Mouse (Mus musculus) embryonic stem cell, embryonic (primary cell): Measurements from ENCODE around the gene Zfp652.

Source experiments
- CTCF ChIA-PET, 4 experiments: fragments of 300-600 bp in 2 of 4; fragments of 350-600 bp in 2 of 4; sonication (Branson Sonifier 250); formaldehyde crosslinking; loops; one replicate each; lab custom pipeline; 2022; ENCODE audit warnings: inconsistent platforms in 2 of 4; lab: Charles Lee
- POLR2A ChIA-PET, 4 experiments: fragments of 300-600 bp in 2 of 4; fragments of 350-600 bp in 2 of 4; sonication (Branson Sonifier 250); formaldehyde crosslinking; loops; one replicate each; lab custom pipeline; 2022; ENCODE audit warnings: antibody characterized with exemption in 4 of 4, inconsistent platforms in 1 of 4; lab: Charles Lee

The Zfp652 gene

DNA sequence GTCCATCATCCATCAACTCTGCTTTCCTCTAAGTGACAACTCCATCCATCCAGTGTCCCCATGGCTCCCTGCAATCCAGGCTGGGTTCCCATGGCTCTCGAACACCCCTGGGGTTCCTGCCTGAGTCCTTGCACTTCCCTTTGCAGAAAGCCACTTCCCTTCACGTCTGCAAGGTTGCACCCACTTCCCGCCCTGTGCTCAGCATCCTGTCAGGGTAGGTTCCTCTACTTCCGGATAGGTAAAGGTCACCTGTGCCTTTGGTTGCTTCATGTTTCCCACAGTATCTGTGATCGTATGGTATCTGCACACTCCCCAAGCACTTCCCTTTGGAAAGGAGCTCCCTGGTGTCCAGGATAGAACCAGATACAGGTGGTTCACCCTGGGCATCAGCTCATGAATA is 92.5 kb downstream of the Zfp652 start:
- CTCF ChIA-PET: interaction anchor here in 3 of 4 experiments (0.6 to 1.6 kb wide), 11 partner anchors 11 to 451 kb away, joined by 3 to 8 read pairs (median 3); no protein-coding TSS in a partner anchor

DNA sequence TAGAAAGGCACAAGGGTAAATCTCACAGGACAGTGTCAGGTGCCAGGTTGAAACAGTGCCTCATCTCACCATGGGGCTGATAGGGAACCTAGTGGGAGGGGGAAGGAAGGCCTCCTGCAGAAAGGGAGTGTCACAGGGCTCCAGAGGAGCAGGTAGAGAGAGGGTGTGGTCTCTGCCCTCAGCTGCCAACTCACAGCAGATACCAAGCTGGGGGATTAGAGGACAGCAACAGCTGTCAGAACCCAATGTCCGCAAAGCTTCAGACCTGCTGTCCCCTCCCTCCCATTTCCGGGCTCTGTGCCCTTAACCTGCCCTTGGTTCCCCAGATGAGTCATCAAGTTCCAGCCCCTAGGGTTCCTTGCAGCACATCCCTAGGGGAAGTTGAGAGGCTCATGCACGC is 93.1 kb downstream of the Zfp652 start:
- POLR2A ChIA-PET: interaction anchor here in 3 of 4 experiments (0.5 to 2.3 kb wide), 29 partner anchors 9 to 229 kb away, joined by 3 to 10 read pairs (median 4); partner anchors contain the start of genes Phospho1 (in 2 of the 3), Igf2bp1 (in 1 of the 3) and Snf8 (in 1 of the 3)
- CTCF ChIA-PET: interaction anchor here in 2 of 4 experiments (0.6 to 1.6 kb wide), 8 partner anchors 19 to 451 kb away, joined by 3 to 8 read pairs (median 4); no protein-coding TSS in a partner anchor

More for the DNA sequence above, 92.5 kb downstream of the Zfp652 start:
- POLR2A ChIA-PET: interaction anchor here in 3 of 4 experiments (0.5 to 2.3 kb wide), 33 partner anchors 8 to 607 kb away, joined by 3 to 10 read pairs (median 4); partner anchors contain the start of genes Phospho1 (in 2 of the 3), Igf2bp1 (in 1 of the 3) and Snf8 (in 1 of the 3)

DNA sequence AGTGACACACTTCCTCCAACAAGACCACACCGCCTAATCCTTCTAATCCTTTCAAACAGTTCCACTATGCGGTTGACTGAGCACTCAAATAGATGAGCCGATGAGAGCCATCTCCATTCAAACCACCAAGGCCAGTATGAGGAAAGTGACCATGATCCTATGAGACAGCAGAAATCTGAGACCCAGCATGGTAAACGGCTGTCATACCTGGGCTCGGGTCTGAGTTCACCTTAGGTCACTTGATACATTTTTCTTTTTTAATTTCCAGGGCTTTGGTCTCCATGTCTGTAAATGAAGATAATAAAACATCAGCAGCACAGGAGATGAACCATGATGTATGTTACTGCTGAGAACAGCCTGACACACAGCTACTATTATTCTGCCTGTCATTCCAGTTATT is 95.4 kb downstream of the Zfp652 start:
- CTCF ChIA-PET: interaction anchor here in 2 of 4 experiments (0.5 to 1.2 kb wide), 2 partner anchors 20 to 677 kb away, joined by 3 to 5 read pairs; no protein-coding TSS in a partner anchor
- POLR2A ChIA-PET: interaction anchor here in 3 of 4 experiments (1.2 to 1.4 kb wide), 3 partner anchors 16 to 17 kb away, joined by 3 to 6 read pairs (median 4); partner anchors contain the start of gene Phospho1 (in 3 of the 3)

DNA sequence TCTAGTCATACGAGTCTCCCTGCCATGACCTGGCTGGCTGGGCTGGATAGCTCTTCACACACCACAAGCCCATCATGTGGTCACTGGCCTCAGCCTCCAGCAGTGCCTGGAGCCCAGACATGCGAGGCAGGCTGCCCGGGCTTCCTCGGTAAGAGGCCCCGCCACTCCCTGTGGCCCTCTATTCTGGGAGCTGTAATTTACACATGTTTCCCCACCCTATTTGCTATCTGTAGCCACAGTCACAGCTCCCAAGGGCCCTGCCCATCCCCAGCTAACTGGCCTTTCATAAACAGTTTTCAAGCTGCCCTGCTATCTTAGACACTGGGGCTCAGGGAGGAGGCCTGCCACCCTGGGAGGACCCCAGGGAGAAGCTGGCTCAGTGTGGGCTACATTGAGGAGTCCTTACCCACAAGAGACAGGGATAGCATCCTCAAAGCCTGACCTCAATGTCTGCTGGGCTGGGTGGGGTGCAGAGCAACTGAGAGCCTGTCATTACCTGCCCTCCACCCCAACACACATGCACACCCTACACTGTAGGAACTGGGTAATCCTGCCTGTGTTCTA is 96.1 kb downstream of the Zfp652 start:
- POLR2A ChIA-PET: interaction anchor here in 2 of 4 experiments (1.0 to 1.3 kb wide), 3 partner anchors 15 to 226 kb away, joined by 3 to 6 read pairs (median 4); partner anchors contain the start of genes Phospho1 (in 2 of the 2) and Snf8 (in 1 of the 2)
- CTCF ChIA-PET: interaction anchor here in 1 of 4 experiments (1.2 kb wide), 1 partner anchor 19 kb away, joined by 5 read pairs; no protein-coding TSS in a partner anchor

DNA sequence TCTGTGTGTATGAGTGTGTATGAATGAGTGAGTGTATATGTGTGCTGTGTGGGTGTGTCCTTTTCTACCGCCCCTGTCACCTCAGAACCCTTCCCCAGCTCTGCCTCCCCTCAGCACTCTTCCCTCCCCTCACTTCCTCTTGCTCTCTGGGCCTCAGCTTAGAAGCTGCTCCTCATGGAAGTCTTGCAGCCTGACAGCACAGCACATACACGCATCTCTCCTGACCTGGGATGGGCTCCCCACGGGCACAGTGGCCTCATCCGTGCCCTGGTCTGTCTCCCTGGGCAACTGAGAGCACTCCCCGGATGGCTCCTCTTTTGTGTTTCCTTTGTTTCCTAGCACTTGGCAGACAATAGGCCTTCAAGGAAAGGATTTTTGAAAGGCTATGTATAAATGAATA is 97.1 kb downstream of the Zfp652 start:
- CTCF ChIA-PET: no interaction called here
- POLR2A ChIA-PET: interaction anchor here in 2 of 4 experiments (1.2 to 5.2 kb wide), 3 partner anchors 13 to 171 kb away, joined by 4 to 34 read pairs (median 9); partner anchors contain the start of gene Phospho1 (in 1 of the 2)

DNA sequence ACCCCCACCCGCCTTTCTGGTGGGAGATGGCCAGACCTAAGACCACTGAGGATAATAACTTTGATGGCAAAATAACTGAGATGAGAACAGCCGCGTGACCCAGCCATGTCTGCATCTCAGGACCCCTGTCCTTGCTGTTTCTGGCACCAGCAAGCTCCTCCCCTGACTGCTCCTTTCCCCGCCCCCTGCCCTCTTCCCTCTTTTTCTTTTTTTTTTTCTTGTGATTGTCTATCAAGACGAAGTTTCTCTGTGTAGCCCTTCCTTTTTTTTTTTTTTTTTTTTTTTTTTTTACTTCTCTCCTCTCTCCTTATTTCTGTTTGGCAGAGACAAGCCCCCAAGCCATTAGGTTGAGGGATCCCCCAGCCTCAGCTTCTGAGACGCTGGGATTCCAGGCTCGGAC is 98.4 kb downstream of the Zfp652 start:
- ChIA-PET CTCF (interaction anchor here in 3 of 4 experiments (0.7 to 1.8 kb wide), 8 partner anchors 12 to 1350 kb away, joined by 3 to 9 read pairs (median 4); partner anchors contain the start of gene Atp5g1 (in 1 of the 3)), POLR2A (interaction anchor here (0.6 to 5.2 kb wide), 31 partner anchors 9 to 561 kb away, joined by 3 to 34 read pairs (median 4); partner anchors contain the start of genes Phospho1 (in 2 of the 4), Abi3 (in 1 of the 4), Atp5g1 (in 1 of the 4) and Kat7 (in 1 of the 4))

DNA sequence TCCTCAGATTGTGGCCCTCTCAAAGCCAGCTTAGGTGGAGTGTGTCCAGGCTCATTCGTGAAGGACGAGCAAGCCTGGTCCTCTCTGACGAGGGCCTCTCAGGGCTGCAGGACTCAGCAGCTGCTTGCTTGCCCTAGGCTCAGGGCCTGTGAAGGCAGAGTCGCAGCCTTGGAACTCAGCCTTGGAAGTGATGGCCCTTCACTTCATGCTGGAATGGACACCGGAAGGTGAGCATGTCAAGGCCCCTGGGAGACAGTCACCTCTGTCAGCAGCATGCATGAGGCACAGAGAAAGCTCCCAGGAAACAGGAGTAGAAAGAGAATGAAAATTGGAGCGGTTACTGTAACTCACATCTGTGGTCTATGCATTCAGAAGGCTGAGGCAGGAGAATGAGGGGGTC is 99.3 kb downstream of the Zfp652 start:
- CTCF ChIA-PET: interaction anchor here in 3 of 4 experiments (0.6 to 1.8 kb wide), 3 partner anchors 16 to 191 kb away, joined by 4 to 6 read pairs (median 6); no protein-coding TSS in a partner anchor
- POLR2A ChIA-PET: interaction anchor here in 2 of 4 experiments (0.5 to 5.2 kb wide), 10 partner anchors 9 to 502 kb away, joined by 3 to 34 read pairs (median 3); partner anchors contain the start of genes Phospho1 (in 2 of the 2) and Kat7 (in 1 of the 2)

DNA sequence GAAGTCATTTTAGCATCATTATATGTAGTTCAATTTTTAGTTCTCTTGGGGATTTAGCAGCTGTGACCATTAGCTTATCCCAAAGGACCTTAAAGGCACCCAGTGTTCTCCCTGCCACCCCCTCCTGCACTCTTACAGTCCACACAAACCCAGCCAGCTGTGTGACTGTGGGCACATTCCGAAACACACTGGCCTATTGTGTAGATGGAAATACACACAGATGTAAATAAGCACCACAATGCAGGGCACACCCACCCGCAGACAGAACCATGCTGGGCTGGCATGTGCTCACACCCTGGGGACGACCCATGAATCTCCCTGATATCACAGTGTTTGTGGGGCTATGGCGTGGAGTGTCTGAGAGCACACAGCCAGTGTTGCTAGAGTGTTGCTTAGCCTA is 99.8 kb downstream of the Zfp652 start:
- ChIA-PET CTCF (interaction anchor here in 3 of 4 experiments (0.6 to 1.8 kb wide), 3 partner anchors 15 to 191 kb away, joined by 4 to 6 read pairs (median 6); no protein-coding TSS in a partner anchor), POLR2A (interaction anchor here in 2 of 4 experiments (0.5 to 5.2 kb wide), 9 partner anchors 10 to 476 kb away, joined by 3 to 34 read pairs (median 3); partner anchors contain the start of gene Phospho1 (in 2 of the 2))

DNA sequence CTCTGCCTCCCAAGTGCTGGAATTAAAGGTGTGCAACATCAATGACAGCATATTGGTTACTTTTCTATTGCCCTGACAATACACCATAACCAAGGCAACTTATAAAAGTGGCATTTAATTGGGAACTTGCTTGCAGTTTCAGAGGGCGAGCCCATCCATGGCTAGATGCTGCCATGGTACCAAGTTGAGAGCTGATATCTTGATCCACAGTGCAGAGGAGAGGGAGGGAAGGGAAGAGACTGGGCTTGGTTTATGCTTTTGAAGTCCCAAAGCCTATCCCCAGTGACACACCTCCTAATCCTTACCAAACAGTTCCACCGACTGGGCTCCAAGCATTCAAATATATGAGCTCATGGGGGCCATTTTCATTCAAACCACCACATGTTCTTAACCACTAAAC is 101.6 kb downstream of the Zfp652 start:
- POLR2A ChIA-PET: interaction anchor here in 2 of 4 experiments (1.4 to 5.2 kb wide), 3 partner anchors 9 to 10 kb away, joined by 4 to 34 read pairs (median 10); partner anchors contain the start of gene Phospho1 (in 2 of the 2)
- CTCF ChIA-PET: no interaction called here

DNA sequence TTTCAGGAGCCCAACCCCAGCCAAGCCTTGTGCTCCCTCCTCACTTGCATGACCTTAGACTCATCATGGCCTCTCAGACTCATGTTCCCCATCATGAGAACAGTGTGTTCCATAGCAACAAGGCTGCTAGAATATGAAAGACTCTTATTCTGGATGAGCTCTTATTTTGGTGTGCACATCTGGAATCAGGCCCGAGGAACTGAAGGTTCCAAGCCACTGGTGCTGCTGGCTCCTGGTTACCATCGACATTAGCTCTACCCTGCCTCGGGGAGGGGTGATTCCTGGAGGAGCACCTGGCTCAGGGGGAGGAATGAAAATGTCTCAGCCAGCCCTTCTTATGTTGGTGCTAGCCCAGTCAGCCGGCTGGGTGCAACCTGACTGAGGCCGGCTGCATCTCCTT is 102.4 kb downstream of the Zfp652 start:
- POLR2A ChIA-PET: interaction anchor here in 2 of 4 experiments (1.0 to 2.3 kb wide), 4 partner anchors 9 to 10 kb away, joined by 3 to 10 read pairs (median 4); partner anchors contain the start of gene Phospho1 (in 2 of the 2)
- CTCF ChIA-PET: no interaction called here

DNA sequence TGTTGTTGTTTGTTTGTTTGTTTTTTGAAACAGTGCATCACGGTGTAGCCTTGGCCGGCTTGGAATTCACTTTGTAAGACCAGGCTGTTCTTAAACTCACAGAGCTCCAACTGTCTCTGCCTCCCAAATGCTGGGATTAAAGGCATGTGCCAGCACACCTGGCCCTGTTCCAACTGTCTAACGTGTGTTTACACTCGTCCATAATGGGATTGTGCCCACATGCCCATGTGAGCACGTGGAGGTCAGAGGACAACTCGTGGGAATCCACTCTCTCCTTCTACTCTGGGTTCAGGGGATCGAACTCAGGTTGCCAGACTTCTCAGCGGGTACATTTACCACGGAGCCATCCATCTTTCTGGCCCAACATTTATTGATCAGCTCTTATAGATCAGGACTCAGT is 102.9 kb downstream of the Zfp652 start:
- CTCF ChIA-PET: interaction anchor here in 1 of 4 experiments (0.6 kb wide), 1 partner anchor 202 kb away, joined by 6 read pairs; no protein-coding TSS in a partner anchor
- POLR2A ChIA-PET: interaction anchor here in 2 of 4 experiments (1.0 to 2.3 kb wide), 4 partner anchors 8 to 10 kb away, joined by 3 to 10 read pairs (median 4); partner anchors contain the start of gene Phospho1 (in 2 of the 2)

DNA sequence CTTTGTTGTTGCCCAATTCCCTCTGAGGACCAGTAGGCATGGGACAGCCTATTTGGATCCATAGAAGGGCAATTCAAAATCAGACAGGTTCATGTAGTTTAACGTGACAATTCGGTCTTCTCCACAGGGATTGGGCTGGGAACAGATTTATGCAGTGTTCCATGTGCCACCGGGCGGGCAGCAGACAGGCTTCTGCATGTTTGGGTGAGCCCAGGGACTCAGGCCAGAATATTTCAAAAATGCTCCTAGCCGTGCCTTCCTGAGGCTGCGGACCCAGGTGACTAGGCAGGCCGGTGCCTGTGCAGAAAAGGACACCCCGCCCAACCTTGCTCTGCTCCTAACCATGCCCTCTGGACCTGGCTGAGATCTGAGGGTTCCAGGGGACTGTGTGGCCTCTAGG is 106.7 kb downstream of the Zfp652 start:
- POLR2A ChIA-PET: interaction anchor here in 1 of 4 experiments (0.6 kb wide), 1 partner anchor 9 kb away, joined by 4 read pairs; no protein-coding TSS in a partner anchor
- CTCF ChIA-PET: no interaction called here

DNA sequence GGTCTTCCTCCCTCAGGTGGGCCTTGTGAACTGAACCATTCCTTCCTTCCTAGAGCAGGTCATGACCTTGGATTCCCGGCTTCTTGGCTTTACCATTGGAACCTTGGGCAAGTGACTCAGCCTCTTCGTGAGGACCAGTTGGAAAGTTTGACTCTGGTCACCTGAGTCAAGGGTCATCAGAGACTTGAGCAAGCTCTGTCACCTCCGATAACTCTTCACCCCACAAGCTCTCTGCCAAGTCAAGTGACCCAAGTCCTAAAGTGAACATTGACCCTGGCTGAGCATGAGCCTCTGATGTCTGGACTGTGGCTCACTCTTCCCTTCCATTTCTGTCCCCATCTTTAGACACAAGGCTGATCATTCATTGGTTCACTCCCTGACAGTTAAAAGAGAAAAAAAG is 109.0 kb downstream of the Zfp652 start:
- POLR2A ChIA-PET: interaction anchor here in 3 of 4 experiments (0.6 to 5.9 kb wide), 4 partner anchors 10 to 306 kb away, joined by 3 to 34 read pairs (median 14); partner anchors contain the start of gene Abi3 (in 1 of the 3)
- CTCF ChIA-PET: interaction anchor here in 1 of 4 experiments (0.5 kb wide), 1 partner anchor 218 kb away, joined by 3 read pairs; no protein-coding TSS in a partner anchor

DNA sequence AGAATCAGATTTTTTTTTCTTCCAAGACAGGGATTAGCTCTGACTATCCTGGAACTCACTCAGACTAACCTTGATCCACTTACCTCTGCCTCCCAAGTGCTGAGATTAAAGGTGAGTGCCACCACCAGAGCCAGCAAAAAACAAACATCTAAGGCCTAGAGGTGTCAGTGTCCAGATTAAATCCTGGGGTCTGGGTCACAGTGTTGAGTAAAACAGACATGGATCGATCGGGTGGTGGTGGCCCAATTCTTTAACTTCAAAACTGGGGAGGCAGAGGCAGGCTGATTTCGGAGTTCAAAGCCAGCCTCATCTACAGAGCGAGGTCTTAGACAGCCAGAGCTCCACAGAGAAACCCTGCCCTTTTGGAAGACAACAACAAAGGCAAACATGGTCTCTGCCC is 110.0 kb downstream of the Zfp652 start:
- ChIA-PET CTCF (no interaction called here), POLR2A (interaction anchor here in 2 of 4 experiments (0.6 to 5.9 kb wide), 7 partner anchors 11 to 71 kb away, joined by 3 to 34 read pairs (median 7); no protein-coding TSS in a partner anchor)

DNA sequence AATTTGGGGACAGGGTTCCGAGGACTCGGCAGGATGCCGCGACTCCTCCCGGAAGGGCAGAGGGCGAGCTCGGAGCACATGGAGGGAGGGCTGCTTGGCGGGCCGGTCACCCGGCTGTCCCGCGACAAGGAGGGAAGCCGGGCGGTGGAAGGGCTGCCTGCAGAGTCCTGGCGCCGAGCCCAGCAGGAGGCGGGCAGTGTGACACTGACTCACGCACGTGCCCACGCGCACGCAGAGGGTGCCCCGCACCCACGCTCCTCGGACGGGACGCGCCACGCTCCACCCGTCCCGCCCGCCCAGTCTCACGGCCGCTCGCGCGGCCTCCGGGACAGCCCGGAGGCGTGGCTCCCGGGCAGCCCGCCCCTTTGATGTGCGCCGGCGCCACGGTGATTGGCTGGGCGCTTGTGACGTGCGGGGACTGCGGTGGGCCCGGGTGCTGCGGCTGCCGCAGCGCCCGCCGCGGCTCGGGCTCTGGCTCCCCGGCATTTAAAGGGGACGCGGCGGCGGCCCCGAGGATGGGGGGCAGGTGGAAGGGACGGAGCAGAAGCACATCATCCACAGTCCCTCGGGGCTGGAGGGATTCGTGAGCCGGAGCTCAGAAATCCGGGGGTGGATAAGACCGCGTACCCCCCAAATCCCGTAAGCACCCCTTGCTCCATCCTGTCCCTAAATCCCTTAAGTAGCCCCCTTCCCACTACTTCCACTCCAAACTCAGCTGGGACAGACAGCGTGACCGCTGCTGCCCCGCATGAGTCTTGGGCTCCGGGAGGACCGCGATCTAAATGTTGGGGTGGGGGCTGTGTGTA is 111.8 kb downstream of the Zfp652 start, which contains the start of gene Phospho1:
Gene Phospho1, plus strand, starts transcription at position 429 of the 806 bp plus-strand sequence.
- CTCF ChIA-PET: interaction anchor here in 2 of 4 experiments (0.6 to 1.2 kb wide), 7 partner anchors 17 to 240 kb away, joined by 3 to 5 read pairs (median 3); no protein-coding TSS in a partner anchor
- POLR2A ChIA-PET: interaction anchor here in 3 of 4 experiments (0.7 to 5.9 kb wide), 39 partner anchors 9 to 410 kb away, joined by 3 to 34 read pairs (median 4); partner anchors contain the start of gene Abi3 (in 2 of the 3)

DNA sequence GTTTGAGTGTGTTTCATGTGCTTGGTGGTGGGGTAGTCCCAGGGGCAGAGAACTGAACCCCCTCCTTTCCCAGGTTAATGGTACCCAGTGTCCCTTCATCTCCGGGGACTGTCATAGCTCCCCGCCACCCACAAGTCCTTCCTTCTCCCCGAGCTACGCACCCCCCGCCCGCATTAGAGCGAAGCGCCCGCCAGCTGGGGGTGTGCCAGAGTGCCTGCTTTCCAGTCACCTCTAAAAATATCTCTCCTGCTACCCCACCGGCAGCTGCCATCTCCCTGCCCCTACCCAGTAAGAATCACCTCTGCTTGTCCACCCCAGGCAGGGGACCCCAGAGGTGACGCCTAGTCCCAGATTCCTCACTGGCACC is 112.4 kb downstream of the Zfp652 start:
- ChIA-PET CTCF (interaction anchor here (0.6 to 0.7 kb wide), 4 partner anchors 17 to 131 kb away, joined by 3 to 8 read pairs (median 4); no protein-coding TSS in a partner anchor), POLR2A (interaction anchor here (0.6 to 5.9 kb wide), 19 partner anchors 8 to 333 kb away, joined by 3 to 34 read pairs (median 4); partner anchors contain the start of genes Abi3 (in 1 of the 4) and Ube2z (in 1 of the 4))
